Mouse (Mus musculus) E14TG2a.4 (cell line): ENCODE measurements around the gene Gm14548.
"Not testable (repeated sequence)": the region's sequence is repeated elsewhere in the genome, so short reads cannot be mapped to it uniquely, and the experiment has no call there.

Experiments
- H3K27me3 ChIP-seq: 2 replicates; pipeline ENCODE4 v1.6.1; 2014; ENCODE audit warnings: low read length, control low read depth; ENCODE audit not compliant: insufficient read depth
- H3K36me3 ChIP-seq: 2 replicates; pipeline ENCODE4 v1.6.1; 2014; ENCODE audit warnings: low read length, control low read depth; ENCODE audit not compliant: insufficient read depth
- H3K4me1 ChIP-seq: replicated peaks from 2 replicates; pipeline ENCODE4 v1.6.1; 2014; ENCODE audit warnings: low read depth, low read length, control low read depth
- H3K4me3 ChIP-seq: replicated peaks from 2 replicates; pipeline ENCODE4 v1.5.1; 2014; ENCODE audit warnings: mild to moderate bottlenecking, low read length
- H3K9me3 ChIP-seq: 2 replicates; pipeline ENCODE4 v1.6.1; 2014; ENCODE audit warnings: low read length, control low read depth
- CTCF ChIP-seq: conservative IDR thresholded peaks from 2 replicates; pipeline ENCODE4 v1.5.1; 2014; ENCODE audit warnings: low read length
- NANOG ChIP-seq: IDR thresholded peaks from 2 replicates; pipeline ENCODE4 v1.6.1; 2014; ENCODE audit warnings: borderline replicate concordance, low read length, mixed read lengths
- POU5F1 ChIP-seq: IDR thresholded peaks from 2 replicates; pipeline ENCODE4 v1.6.1; 2014; ENCODE audit warnings: low read length, borderline replicate concordance

Gm14548 gene

DNA sequence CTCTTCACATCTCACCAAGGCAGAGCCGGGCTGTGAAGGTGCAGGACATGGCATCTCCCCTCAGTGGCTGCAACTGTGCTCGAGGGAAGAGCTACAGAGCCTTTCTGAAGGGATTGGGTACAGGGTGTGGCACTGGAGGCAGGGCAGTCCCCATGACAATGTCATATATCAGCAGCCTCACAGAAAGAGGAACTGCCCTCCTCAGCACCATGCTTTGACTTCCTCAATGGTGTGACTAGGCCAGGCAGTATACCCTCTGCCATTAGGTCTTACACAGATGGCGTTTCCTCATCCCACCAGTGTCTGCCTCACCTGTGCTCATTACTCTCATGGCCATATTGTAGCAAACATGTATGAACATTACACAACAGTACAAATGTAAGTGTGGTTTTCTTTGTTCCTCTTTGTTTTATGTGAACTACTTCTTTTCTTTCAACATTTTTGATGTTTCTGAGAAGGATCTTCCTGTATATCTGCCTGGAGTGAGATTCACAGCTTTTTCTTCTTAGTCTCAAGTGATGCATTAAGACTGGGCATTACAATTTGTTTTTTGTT, at the start of gene Gm14548:
Gene Gm14548, minus strand, starts transcription at position 85 of the 555 bp plus-strand sequence.
- not testable (repeated sequence) for H3K4me1 ChIP-seq, H3K36me3 ChIP-seq

DNA sequence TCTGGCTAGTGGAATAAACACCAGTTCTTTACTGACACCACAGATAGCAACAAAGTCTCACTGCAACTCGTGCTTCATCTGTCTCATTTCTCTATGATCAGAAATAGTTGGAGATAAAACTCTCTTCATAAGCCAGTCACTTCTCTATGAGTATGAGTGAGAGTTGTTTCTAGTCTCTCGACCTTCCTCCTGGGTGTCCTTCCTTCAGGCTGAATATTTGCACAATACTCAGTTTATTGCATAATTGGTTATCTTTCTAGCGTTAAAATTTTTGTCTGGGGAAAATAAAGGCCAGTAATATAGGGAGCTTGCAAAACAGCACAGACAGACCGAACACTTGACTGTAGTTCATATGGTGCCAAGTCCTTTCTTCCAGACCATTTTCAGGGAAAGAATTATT, 48.2 kb upstream of the Gm14548 start:
- H3K4me1 ChIP-seq, result no peaks in the 10 kb centered on the region
- TF ChIP-seq POU5F1 (no peak), NANOG (no peak), CTCF (no peak)

More for the DNA sequence above, at the start of gene Gm14548:
- not testable (repeated sequence) for H3K4me3 ChIP-seq, H3K9me3 ChIP-seq, H3K27me3 ChIP-seq

GRCm38 (mm10) chr7:3940915-3941314, 43.0 kb upstream of the Gm14548 start:
- Histone ChIP-seq H3K9me3 (no peaks in the 10 kb centered on the region), H3K27me3 (no peaks in the 10 kb centered on the region), H3K4me3 (no peak overlapping the region), H3K36me3 (no peaks in the 10 kb centered on the region), H3K4me1 (no peaks in the 10 kb centered on the region)
- TF ChIP-seq NANOG (no peak), POU5F1 (no peak), CTCF (no peak)

More for the DNA sequence above, 48.2 kb upstream of the Gm14548 start:
- no peak overlapping the region for H3K4me3 ChIP-seq
- H3K9me3 ChIP-seq, result no peaks in the 10 kb centered on the region
- no peaks in the 10 kb centered on the region for H3K36me3 ChIP-seq
- no peaks in the 10 kb centered on the region for H3K27me3 ChIP-seq

DNA sequence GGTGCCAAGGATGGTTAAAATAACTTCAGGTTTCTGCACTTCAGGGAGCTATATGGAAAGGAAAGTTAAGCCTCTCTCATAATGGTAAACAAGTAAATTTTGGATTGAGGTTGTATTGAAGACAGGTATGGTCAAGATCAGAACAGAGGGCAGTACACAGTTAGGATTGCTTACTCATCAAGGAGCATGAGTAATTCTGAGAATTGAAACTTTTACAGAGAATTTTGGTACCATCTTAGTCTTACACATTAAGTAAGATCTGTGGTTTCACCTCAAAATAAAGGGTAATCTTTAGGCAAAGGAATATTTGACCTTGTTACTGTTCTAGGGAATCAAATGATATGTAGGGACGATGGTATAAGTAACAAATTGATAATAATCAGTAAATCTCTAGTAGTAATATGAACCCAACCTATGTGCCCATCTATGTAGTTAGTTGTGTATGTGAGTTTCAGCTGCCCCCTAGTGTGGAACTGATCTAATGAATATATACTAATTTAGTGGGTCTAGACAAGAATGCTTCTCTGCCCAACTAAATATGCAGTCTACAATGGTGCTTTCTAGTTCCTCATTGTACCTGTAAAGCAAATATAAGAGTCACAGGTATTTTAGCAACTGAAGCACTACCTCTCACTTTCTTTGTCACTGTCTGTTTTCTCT, 42.1 kb upstream of the Gm14548 start:
- no peaks in the 10 kb centered on the region for H3K27me3 ChIP-seq
- no peak overlapping the region for H3K4me3 ChIP-seq
- H3K9me3 ChIP-seq, result no peaks in the 10 kb centered on the region
- H3K4me1 ChIP-seq, result peaks cover 4% of the 10 kb centered on the region; the same call in 1 of the 2 replicates
- no peaks in the 10 kb centered on the region for H3K36me3 ChIP-seq
- TF ChIP-seq POU5F1, result no peak
- no peak for TF ChIP-seq NANOG
- TF ChIP-seq CTCF, result no peak

DNA sequence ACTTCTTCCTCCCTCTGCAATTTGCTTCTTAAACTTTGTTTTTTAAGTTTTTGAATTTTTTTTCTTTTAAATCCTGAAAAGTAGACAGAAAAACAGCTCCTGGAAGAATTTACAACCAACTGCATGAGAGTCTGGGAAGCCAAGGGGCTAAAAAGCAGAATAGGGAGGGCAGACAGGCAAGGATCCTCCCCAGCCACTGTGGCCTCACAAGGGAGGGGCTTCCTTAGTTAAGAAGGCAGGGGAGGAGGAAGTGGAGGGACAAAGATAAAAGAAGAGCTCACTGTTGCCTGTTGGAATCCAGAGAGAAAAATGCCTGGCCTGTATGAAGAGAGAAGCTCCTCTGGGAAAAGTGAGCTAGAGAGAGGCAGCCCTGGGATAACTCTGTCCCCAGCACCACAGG, 37.6 kb upstream of the Gm14548 start:
- H3K27me3 ChIP-seq, H3K9me3 ChIP-seq, H3K36me3 ChIP-seq, H3K4me1 ChIP-seq, H3K4me3 ChIP-seq: not testable (repeated sequence)

- H3K9me3 ChIP-seq, H3K27me3 ChIP-seq, H3K36me3 ChIP-seq, H3K4me3 ChIP-seq, H3K4me1 ChIP-seq: not testable (repeated sequence)
Measured at GRCm38 (mm10) chr7:3915387-3915786, 17.5 kb upstream of the Gm14548 start, which contains the start of gene Lilra6. TSS of gene Lilra6 (minus strand) at chr7:3915503.

DNA sequence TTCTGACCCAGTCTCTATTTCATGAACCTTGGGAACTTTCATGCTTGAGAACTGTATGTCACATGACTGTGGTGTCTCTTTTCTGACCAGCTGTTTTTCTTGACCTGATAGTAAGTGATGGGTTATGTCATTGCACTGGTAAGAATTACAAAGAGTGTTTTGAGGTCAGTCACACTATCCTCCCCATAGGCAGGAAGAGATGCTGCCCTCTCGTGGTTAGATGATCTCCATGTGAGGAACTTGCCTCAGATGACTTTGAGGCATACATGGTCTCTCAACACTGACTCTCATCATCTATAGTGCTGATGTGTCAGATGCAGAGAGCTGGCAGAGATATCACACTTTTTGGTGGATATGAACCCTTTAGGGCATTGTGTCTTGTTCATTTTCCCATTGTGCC, 5.8 kb upstream of the Gm14548 start:
- Histone ChIP-seq H3K9me3 (no peaks in the 10 kb centered on the region), H3K27me3 (no peaks in the 10 kb centered on the region), H3K4me1 (no peaks in the 10 kb centered on the region), H3K4me3 (no peak overlapping the region), H3K36me3 (no peaks in the 10 kb centered on the region)
- TF ChIP-seq CTCF (peak; percentile 28), POU5F1 (no peak), NANOG (no peak)

DNA sequence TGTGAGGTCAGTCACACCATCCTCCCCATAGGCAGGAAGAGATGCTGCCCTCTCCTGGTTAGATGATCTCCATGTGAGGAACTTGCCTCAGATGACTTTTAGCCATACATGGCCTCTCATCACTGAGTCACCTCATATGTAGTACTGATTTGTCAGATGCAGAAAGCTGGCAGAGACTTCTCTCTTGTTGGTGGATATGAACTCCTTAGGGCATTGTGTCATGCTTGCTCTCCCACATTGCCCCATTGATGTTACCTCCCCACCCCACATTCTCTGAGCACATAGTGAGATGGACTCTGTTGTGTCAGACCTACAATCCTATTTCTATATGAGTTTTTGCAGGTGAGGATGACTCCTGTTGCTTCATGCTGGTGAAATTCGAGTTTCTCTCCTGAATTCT, 22.9 kb downstream of the Gm14548 start:
- not testable (repeated sequence) for H3K9me3 ChIP-seq, H3K27me3 ChIP-seq, H3K36me3 ChIP-seq, H3K4me3 ChIP-seq, H3K4me1 ChIP-seq

GRCm38 (mm10) chr7:3844951-3845350, 53.0 kb downstream of the Gm14548 start, which contains the start of gene Pira2:
TSS of gene Pira2 (minus strand) at chr7:3845051.
- H3K4me3 ChIP-seq, H3K27me3 ChIP-seq, H3K36me3 ChIP-seq, H3K9me3 ChIP-seq, H3K4me1 ChIP-seq: not testable (repeated sequence)

- not testable (repeated sequence) for H3K36me3 ChIP-seq, H3K27me3 ChIP-seq, H3K9me3 ChIP-seq, H3K4me3 ChIP-seq, H3K4me1 ChIP-seq
Measured at GRCm38 (mm10) chr7:3837854-3838253, 60.1 kb downstream of the Gm14548 start.
